Mouse (Mus musculus) embryo, embryonic 9.5 days (tissue): ENCODE measurements around the gene Eda.
A peak's percentile ranks its signal among the peaks of the same experiment; 100 is the strongest.

ENCODE experiments used
- DNase-seq: peaks from one replicate; pipeline ENCODE4 v3.0.0-alpha.2; 2017; ENCODE audit errors: extremely low spot score

Gene Eda

DNA sequence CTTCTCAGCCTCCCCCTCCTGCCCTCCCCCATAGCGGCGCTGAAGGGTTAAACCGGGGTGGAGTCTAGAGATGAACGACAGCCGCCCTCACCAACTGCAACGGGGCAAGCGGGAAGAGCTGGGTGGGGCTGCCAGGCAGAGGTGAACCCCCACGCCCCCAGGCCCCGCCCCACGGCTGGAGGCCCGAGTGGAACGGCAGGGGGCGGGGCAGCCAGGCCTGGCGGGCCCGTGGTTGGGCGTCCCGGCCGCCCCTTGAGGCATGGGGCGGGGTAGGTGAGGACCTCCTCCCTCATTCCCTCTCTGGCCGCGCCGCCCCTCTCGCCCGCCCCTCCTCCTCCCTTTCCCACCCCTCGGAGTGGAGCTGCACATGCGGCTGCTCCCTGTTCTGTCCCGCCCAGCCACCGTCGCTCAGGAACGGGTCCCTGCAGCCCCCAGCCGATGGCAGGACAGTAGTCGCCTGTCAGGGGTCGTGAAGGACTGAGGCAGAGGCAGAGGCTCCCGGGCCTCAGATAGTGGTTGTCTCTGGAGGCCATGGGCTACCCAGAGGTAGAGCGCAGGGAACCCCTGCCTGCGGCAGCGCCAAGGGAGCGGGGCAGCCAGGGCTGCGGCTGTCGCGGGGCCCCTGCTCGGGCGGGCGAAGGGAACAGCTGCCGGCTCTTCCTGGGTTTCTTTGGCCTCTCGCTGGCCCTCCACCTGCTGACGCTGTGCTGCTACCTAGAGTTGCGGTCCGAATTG lies at the start of gene Eda:
Gene Eda (plus strand): TSS at position 357 of the 735 bp plus-strand sequence.
- peak; percentile 86 for DNase-seq

DNA sequence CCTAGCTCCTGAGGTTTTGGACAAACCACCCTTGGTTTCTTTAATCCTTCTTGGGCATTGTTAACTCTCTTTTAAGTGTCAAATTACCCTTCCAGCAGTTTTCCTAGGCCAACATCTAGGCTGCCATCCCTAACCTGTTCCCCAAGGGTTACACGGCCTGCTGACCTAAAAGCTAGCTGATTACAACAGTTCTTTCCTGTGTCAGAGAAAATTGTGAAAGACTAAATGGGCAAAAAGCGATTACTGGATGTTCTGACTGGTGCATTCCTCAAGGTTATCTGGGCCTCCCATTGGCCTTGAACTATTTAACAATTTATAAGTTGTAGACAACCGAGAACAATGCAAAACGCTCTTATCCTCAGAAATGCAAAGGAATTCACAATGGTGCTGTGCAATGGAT lies 14.4 kb upstream of the Eda start:
- peak; percentile 1 for DNase-seq

DNA sequence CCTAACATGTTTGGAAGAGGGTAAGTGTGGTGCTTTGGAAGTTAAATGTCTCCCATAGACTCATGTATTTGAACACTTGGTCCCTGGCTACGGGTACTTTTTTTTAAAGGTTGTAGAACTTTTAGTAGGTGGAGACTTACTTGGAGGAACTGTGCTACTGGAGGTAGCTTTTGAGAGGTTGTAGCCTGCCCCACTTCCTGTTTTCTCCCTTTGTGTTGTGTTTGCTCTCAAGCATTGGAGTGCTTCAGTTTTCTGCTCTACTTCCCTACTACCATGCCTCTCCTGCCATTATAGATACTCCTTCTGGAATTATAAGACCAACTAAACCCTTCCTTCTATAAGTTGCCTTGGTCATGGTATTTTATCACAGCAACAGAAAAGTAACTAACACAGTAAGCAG lies 5.3 kb upstream of the Eda start:
- DNase-seq: no peak

DNA sequence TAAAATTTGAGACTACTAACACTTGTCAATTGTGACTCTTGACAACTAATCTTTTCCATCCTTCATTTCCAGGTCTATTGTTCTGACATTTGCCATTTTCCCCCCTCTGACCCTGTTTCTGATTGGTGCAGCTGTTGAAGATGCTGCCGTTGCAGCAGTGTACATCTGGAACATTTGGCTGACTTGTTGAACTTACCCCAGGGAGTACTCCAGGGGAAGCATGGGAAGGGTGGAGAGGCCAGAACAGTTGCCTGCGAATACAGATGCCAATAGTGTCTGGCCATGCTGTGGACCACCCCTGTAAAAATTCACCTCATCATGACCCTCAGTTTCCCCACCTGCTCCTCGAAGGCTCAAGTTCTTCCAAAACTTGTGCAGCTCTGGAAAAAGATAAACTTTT lies 1.0 kb upstream of the Eda start:
- peak; percentile 14 for DNase-seq

DNA sequence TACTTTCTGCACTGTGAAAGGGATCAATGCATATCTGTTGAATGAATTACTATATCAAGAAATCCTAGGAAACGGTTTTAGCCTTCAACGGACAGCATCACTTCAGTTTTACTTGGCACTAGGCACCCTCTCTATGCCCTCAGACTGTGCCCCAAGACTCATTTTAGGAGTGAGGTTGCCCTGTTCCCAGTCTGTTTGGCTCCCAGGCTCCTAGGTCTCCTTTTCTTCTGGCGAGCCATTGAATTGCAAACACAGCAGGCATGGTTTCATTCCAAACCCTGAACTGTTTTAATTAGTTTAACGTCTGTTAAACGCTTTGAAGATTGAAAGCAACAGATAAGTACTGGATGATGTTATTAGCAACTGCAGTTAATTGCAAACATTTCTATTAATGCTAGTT lies 603 bp upstream of the Eda start:
- no peak for DNase-seq

DNA sequence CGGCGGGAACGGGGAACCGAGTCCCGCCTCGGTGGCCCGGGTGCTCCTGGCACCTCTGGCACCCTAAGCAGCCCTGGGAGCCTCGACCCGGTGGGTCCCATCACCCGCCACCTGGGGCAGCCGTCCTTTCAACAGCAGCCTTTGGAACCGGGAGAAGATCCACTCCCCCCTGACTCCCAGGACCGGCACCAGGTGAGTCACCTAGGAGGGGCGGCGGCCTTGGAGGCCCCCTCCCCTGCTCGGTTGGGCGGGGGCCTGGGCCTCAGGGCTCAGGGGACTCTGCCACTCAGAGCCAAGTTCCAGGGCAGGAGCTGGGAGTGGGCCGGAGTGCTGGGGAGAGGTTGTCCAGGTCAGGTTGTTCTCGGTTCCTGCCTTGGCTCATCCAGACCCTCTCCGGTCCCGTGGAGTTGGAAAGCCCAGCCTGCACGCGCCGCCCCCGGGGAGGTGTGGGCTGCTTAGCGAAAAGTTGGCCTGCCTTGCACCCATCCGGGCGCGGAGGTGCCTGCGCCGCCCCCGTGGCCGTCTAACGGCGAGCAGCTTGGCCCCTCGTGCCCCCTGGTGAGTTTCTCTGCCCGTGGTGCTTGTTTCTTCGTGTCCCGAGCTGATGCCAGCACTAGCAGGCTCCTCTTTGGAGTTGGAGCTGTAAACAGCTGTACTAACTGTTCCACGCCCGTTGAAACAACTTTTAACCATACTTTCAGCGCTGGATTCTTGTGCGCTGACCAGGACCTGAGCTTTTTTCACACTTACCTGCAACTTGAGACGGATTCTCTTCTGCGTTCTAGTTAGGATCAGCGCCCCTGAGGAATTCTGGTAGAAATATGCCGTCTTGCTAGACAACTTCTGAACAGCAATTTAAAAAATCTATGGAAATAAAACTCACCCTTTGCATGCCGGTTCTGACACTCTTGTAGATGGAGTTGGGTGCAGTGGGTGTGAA lies 849 bp downstream of the Eda start:
- peak; percentile 23 for DNase-seq

DNA sequence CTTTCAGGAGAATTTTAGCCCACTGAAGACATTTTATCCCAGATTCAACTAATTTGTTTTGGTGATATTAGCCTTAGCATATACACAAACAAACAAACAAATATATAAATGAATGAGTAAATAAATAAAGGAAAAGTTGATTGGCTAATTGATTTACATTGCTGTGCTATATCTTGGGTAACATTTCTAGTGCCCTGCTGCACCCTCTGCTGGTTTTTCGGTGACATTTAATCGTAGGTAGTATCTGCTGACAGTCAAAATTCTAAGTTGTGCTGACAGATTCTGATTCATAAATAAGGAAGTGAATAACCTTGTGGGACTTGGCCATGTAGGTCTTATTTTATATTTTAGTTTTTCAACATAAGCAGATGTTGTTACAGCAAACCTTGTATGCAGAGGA lies 2.9 kb downstream of the Eda start:
- no peak for DNase-seq

DNA sequence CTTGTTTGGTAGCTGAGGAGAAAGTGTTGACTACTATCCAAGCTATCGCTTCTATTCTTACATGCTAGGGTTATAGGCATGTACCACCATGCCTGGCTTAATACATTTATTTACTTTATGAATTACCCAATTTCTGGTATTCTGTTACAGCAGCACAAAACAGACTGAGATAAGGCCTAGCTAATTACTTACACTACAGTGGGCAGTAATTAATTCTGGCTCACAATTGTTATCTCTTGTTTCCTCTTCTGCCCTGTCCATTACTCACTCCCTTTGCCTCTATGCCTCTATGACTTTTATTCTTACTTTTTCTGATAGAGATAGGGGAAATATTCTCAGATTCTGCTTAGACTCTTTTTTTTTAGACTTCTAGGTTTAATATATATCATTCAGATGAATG lies 18.0 kb downstream of the Eda start:
- no peak for DNase-seq

DNA sequence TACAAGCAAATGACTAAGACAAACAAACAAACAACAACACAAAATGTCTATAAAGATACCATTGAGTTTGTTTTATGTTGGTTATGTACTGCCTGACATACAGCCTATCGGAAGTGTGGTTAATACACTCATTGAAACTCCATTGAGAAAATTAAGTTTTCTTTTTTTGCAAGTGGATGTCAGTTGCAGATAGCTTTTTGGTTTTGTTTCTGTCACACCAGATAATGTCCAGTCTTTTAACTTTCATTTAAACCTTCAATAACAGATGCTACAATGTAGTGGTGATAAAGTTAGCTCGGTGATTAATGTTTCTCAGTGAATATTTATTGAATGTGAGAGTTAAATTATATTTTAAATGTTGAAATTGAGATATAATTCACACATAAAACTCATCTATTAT lies 23.9 kb downstream of the Eda start:
- no peak for DNase-seq

DNA sequence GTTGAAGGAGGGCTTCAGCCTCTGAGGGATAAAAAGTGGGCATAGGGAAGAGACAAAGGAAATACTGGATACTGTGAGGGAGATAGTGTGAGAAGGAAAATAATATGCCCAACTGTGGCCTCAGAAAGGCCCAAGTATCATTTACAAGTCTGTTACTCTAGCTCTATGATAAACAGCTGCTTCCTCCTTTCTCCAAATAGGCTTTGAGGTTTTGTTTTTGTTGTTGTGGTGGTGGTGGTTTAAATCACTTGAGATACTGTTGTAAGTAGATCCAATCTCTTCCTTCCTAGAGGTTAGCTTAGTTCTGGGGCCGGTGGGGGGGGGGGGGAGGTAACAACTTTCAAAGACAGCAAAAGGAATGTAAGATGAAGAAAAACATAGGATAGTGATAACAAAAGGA lies 143.0 kb downstream of the Eda start:
- DNase-seq: no peak

DNA sequence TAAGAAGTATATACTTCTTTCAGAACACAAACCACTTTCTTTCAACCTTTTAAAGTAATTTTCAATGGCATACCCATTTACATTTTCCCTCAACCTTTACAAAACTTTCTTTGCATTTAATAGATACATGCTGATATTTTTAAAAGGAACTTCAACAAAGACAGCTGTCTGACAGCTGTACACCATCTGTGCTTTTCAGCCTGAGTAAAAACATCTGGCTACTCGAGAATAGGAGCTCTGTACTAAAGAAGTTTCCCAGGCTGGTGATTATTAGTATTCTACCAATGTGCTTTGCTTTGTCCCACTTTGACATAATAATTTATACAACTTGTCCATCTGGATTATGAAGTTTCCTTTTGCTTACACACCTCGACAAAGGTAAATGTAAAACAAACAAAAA lies 219.9 kb downstream of the Eda start:
- DNase-seq: no peak

DNA sequence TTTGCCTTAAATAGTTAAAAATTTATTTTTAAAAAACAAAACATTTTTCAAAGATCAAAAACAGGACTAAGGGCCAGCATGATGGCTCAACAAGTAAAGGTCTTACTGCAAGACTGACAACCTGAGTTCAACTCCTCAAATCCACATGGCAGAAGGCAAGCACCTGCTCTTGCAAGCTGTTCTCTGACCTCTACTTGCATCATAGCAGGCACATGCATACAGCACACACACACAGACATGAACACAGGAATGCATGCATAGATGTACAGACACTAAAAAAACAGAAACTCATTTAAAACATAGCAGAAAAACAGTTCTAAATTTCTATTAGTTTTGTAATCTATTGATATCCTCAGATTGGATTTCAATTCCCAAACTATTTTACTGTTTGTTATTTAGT lies 338.2 kb downstream of the Eda start:
- DNase-seq: no peak

DNA sequence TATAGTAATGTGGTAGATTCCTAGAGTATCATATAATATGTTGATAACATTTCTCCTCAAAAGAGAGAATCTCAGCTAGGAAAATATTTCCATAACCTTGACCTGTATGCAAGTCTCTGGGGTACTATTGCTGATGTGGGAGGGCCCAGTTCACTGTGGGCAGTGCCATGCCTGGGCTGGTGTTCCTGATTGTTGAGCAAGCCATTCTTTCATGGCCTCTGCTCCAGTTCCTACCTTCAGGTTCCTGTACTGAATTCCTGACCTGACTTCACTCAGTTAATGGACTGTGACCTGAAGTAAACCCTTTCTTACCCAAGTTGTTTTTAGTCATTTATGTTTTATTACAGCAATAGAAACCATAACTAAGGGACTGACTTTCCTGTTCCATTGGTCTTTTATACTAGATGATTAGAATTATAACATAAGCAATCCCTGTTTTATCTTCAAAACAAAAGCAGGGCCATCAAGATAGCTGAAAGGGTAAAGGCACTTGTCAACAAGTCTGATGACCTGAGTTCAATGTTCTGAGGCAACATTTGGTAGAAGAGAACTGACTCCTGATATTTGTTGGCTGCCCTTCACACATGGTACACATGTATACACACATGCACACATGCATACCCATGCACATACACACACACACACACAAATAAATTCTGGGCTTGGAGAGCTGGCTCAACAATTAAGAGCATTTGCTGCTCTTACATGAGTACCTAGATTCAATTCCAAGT lies 338.9 kb downstream of the Eda start:
- DNase-seq: no peak

DNA sequence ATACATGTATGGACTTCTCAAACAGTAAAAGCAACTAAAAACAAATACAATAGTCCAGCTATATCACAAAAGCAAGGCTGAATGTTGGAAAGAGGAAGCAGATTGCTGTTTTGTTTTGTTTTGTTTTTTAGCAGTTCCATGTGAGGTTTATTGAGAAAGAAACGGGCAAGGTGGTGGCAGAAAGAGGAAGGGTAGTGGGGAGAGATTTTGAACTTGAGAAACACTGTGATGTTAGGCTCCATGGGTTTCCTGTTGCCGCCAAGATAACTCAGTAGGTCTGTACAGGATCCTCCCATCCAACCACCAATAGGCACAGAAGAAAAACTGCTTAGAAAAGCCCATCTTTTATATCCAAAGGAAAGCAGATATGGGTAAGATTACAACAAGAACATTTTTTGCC lies 365.3 kb downstream of the Eda start:
- no peak for DNase-seq

DNA sequence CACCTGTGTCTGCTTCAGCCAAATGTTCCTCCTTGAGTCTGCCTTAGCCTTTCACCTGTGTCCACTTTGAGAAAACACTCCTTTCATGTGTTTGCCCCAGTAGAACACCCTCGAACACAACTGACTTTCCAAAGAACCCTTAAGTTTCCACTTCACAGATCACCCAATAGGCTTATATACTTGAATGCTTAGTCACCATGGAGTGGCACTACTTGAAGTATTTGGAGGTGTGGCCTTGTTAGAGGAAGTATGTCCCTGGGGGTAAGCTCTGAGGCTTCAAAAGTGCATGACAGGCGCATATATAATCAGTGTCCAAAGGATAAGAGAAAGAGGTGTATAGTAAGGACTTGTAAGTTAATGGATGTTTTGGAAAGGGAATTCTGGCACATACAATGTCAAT lies 369.0 kb downstream of the Eda start:
- DNase-seq: no peak

DNA sequence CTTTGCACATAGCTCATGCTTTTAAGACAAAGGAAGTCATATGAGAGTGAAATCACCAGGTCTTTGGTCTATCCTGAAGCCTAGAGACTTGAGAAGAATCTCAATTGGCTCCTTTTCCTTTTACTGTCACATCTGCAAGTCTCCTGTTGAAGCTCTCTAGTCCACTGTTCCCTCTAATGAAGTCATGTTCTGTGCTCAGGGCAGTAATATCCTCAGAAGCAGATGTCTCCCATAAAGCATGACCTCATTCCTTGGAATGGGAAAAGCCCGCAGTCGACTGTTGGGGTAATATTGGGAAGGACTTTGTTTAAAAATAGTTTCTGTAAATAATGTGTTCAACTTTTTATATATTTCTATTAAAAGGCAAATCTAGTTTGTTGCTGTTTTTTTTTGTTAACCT lies 381.6 kb downstream of the Eda start:
- DNase-seq: no peak

DNA sequence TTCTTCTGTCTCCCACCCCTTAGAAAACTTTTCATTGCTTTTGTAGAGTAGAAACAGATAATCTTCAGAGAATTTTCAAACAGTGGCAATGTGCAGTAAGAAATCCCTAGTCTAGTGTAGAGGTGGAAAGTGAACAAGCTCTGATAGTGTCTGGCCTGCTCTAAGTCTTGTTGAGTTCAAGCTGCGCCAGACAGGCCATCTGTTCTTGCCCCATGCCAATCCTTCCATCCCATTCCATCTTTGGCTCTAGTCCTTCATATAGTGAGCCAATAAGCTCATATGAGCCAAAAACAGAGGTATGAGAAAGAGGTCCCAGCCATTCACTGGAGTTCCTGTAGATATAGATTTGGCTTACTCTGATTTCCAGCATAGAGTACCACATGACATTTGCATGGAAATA lies 414.5 kb downstream of the Eda start:
- DNase-seq: no peak

DNA sequence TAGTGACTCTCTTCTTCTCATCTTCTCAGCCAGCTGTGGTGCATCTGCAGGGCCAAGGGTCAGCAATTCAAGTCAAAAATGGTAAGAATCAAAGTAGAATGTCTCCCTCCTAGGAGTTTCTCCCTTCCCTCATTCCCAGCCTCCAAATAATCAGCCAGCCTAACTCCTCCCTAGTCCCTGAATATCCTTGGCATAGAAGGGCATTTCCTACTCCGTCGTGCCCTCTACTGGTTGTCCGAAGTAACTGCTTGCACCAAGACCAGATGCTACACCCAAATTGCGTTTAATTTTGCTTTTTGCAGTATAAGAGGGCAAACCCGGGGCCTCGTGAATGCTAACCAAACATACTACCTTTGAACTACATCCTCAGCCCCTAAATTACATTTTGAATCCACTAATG lies 416.9 kb downstream of the Eda start:
- DNase-seq: peak; percentile 11

DNA sequence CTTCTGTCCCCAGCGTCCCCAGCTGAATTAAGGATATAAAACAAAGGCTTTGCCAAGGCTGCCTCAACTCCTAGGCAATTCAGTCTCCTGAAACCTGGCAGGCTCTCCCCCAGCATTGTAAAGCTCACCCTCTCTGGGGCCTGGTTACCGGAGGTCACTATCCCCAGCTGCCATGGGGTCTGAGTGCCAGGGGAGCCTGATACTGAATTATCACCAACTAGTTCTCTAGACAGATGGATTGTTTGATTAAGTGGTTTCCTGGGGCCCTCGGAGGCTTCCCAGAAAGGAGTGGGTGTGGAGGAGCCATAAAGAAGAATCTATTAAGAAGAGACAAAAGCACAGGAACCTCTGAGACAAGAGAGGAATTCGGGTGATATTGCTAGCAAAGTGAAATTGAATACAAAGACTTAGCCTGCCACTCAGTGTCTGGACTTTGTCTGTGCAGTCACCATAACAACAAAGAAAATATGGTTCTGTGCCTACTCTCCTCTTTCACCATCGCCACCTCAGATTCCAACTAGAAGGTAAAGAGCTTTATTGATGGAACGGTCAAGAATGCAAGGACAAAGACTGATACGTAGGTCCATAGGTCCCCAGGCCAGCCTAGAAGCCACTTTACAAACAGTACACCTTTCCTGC lies 418.9 kb downstream of the Eda start:
- DNase-seq: no peak

DNA sequence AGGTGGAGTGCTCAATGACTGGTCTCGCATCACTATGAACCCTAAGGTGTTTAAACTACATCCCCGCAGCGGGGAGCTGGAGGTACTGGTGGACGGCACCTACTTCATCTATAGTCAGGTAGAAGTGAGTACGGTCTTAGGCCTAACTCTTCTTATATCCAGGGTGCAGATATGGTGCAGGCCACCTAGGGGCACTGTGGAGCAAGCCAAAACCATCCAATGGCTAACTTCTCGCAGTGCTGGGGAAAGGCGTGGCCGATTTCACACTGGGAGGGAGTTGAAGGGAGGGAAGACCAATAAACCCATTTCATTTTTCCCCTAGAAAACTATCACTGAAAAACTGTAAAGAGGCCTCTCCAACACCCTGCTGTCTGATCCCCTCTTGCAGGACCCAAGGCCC lies 419.6 kb downstream of the Eda start:
- no peak for DNase-seq

DNA sequence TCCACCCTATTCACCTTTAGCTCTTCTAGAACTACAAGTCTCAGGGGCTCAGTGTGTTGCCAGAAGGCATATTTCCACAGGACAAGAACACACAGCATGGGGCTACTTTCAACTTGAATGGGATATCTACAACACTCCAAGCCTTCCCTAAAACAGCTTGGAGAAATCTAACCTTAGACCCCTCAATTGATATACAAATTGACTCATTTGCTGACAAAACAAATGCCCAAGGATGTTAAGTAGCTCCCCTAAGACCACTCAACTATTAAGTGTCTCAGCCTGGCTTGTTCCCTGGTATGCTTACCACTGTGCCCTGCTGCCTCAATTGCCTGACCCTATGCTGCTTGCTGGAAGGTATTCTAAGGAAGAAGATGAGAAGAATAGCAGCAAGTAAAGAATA lies 425.5 kb downstream of the Eda start:
- DNase-seq: no peak

DNA sequence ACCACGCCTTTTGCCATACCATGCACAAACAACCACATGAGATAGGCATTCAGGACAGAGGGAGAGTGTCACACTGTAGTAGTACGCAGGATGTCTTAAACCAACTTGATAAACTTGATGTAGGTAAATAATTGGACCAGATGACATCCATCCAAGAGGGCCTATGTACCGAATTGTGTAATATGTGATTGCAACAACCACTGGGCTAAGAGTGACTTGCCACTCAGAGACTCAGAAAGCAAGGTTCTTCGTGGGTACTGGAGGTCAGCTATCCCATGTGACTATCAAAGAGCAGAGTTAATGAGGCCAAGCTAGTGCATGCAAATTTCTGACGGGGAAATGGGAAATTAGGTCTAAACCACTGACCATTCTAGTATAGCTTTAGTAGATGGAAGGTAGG lies 426.3 kb downstream of the Eda start:
- DNase-seq: no peak
